28 mouse cellular contexts compared by ENCODE assay signal in genomic region chr9:65549139-65549538, GRCm38 (mm10). TPM values are rescaled to one million over a fixed set of nuclear protein-coding genes. Genes with fewer than 3 reads are reported as not detected.
DNase-seq lines count a peak whose midpoint lies in the region; ATAC-seq and TF ChIP-seq lines count a peak whose summit lies in the region.
"Had no signal": no experiment of that assay in that cellular context is flagged by ENCODE, and none has a peak within 500 bp of the region (broad histone marks: within the 10 kb centered on the region; RNA-seq: fewer than 3 reads in every experiment).

No protein-coding gene starts in this region.

- WGBS in hindbrain, postnatal 0 days = 52% methylated on average over 3 of the region's 3 CpGs
- 75% methylated on average over 3 of the region's 3 CpGs for WGBS in hindbrain, embryonic 12.5 days
- WGBS in neural tube, embryonic 11.5 days = 79% methylated on average over 3 of the region's 3 CpGs

- no peak overlapping the region for H3K4me3 ChIP-seq in hindbrain, postnatal 0 days (ENCODE audit: low read length)
- no peak overlapping the region for H3K4me3 ChIP-seq in hindbrain, embryonic 12.5 days
- no peak overlapping the region for H3K4me3 ChIP-seq in neural tube, embryonic 11.5 days (ENCODE audit: low read depth, low read length)
- no peak overlapping the region for H3K4me3 ChIP-seq in embryonic fibroblast, embryonic 13.5 days (ENCODE audit: insufficient read depth, low read length)
- H3K4me3 ChIP-seq: heart, embryonic 10.5 days; limb, embryonic 13.5 days had no signal

- no peak for TF ChIP-seq CTCF in hindbrain, postnatal 0 days (IDR thresholded peaks at IDR 0.05; ENCODE audit: low read depth)
- TF ChIP-seq CTCF in embryonic fibroblast, embryonic 13.5 days (IDR thresholded peaks at IDR 0.05; ENCODE audit: borderline replicate concordance, insufficient read depth, low read length) = no peak

- H3K27ac ChIP-seq in hindbrain, postnatal 0 days = no peak overlapping the region
- no peak overlapping the region for H3K27ac ChIP-seq in hindbrain, embryonic 12.5 days
- no peak overlapping the region for H3K27ac ChIP-seq in neural tube, embryonic 11.5 days (ENCODE audit: low read depth, low read length)
- peak overlapping the region; percentile 100 for H3K27ac ChIP-seq in embryonic fibroblast, embryonic 13.5 days (ENCODE audit: insufficient read depth, low read length)
- H3K27ac ChIP-seq: limb, embryonic 13.5 days had no signal

- ATAC-seq in hindbrain, postnatal 0 days = no peak
- ATAC-seq in hindbrain, embryonic 12.5 days (ENCODE audit: low FRiP score) = no peak
- ATAC-seq in neural tube, embryonic 11.5 days (ENCODE audit: insufficient read depth, low FRiP score, low TSS enrichment) = no peak
- ATAC-seq: forebrain, embryonic 16.5 days; hindbrain, embryonic 16.5 days; intestine, embryonic 16.5 days had no signal

- DNase-seq in adrenal gland, postnatal 14 days = peak; percentile 40
- no peak for DNase-seq in adrenal gland, postnatal 10 days
- peak; percentile 37 for DNase-seq in hindbrain, postnatal 0 days (ENCODE audit: low spot score)
- peak; percentile 9 for DNase-seq in neural tube, embryonic 11.5 days (ENCODE audit: low spot score)
- no peak for DNase-seq in neural tube, embryonic 10.5 days (ENCODE audit: extremely low spot score, low spot score)
- DNase-seq in right cerebral cortex, adult 2 months (ENCODE audit: low spot score in 2 of 2) = no peak
- DNase-seq: cerebellum, adult 8-10 months; gastrocnemius, postnatal 36 days; kidney, adult 9 months; kidney, postnatal 36 days; layer of hippocampus, postnatal 36 days; midbrain, embryonic 14.5 days; thymus, postnatal 14 days had no signal

- H3K36me3 ChIP-seq in hindbrain, postnatal 0 days (ENCODE audit: insufficient read depth, low read length) = no peaks in the 10 kb centered on the region
- H3K36me3 ChIP-seq in hindbrain, embryonic 12.5 days = no peaks in the 10 kb centered on the region
- no peaks in the 10 kb centered on the region for H3K36me3 ChIP-seq in neural tube, embryonic 11.5 days (ENCODE audit: control insufficient read depth, insufficient read depth, low read length)

- no peaks in the 10 kb centered on the region for H3K27me3 ChIP-seq in hindbrain, postnatal 0 days (ENCODE audit: insufficient read depth, low read length)
- H3K27me3 ChIP-seq in hindbrain, embryonic 12.5 days = no peaks in the 10 kb centered on the region
- no peaks in the 10 kb centered on the region for H3K27me3 ChIP-seq in neural tube, embryonic 11.5 days (ENCODE audit: control insufficient read depth, insufficient read depth, low read length)
- H3K27me3 ChIP-seq: limb, embryonic 13.5 days had no signal

- TF ChIP-seq POLR2A in embryonic fibroblast, embryonic 13.5 days (IDR thresholded peaks at IDR 0.05; ENCODE audit: low read depth, low read length) = no peak

- no peak overlapping the region for H3K9ac ChIP-seq in hindbrain, postnatal 0 days (replicated peaks; ENCODE audit: low read length)
- H3K9ac ChIP-seq in hindbrain, embryonic 12.5 days = no peak overlapping the region
- no peak overlapping the region for H3K9ac ChIP-seq in neural tube, embryonic 11.5 days (ENCODE audit: low read length)
- H3K9ac ChIP-seq: limb, embryonic 13.5 days had no signal

- peaks cover 15% of the 10 kb centered on the region for H3K4me1 ChIP-seq in hindbrain, postnatal 0 days (ENCODE audit: insufficient read depth, low read length)
- H3K4me1 ChIP-seq in hindbrain, embryonic 12.5 days = peaks cover 38% of the 10 kb centered on the region
- peaks cover 17% of the 10 kb centered on the region for H3K4me1 ChIP-seq in neural tube, embryonic 11.5 days (ENCODE audit: control insufficient read depth, insufficient read depth, low read length)
- peaks cover 27% of the 10 kb centered on the region for H3K4me1 ChIP-seq in embryonic fibroblast, embryonic 13.5 days (ENCODE audit: control insufficient read depth, insufficient read depth, low read length)

- no peak overlapping the region for H3K4me2 ChIP-seq in hindbrain, postnatal 0 days (ENCODE audit: low read depth, low read length)
- H3K4me2 ChIP-seq in hindbrain, embryonic 12.5 days (replicated peaks) = no peak overlapping the region
- H3K4me2 ChIP-seq in neural tube, embryonic 11.5 days (ENCODE audit: low read depth) = no peak overlapping the region
- H3K4me2 ChIP-seq: limb, embryonic 13.5 days had no signal

- H3K9me3 ChIP-seq in hindbrain, postnatal 0 days (ENCODE audit: low read length) = no peaks in the 10 kb centered on the region
- no peaks in the 10 kb centered on the region for H3K9me3 ChIP-seq in hindbrain, embryonic 12.5 days (replicated peaks)
- no peaks in the 10 kb centered on the region for H3K9me3 ChIP-seq in neural tube, embryonic 11.5 days (ENCODE audit: control insufficient read depth, low read length)
- H3K9me3 ChIP-seq: heart, embryonic 10.5 days; limb, embryonic 13.5 days had no signal

RNA-seq across cellular contexts. Expression of gene Ankdd1a, which starts 29.1 kb away (rescaled TPM):
- total RNA-seq in adrenal gland, postnatal 14 days (2021) = 0.41 TPM in 1 of 2 replicates, not detected in the other
- under 1 TPM in 1 of 2 experiments, not detected in 1; 0.45 TPM for total RNA-seq in adrenal gland, postnatal 10 days (2021)
- total RNA-seq in hindbrain, postnatal 0 days (2014; rRNA removed) = 3.7 and 5.9 TPM in 2 replicates
- 0.81 and 1.2 TPM in 2 replicates for polyA plus RNA-seq in hindbrain, postnatal 0 days (2015; fragmentation: Nextera tagmentation; extraction: Ambion mirVana)
- 0.22 TPM in 1 of 2 replicates, not detected in the other for polyA plus RNA-seq in hindbrain, embryonic 12.5 days (2016; fragmentation: Nextera tagmentation; extraction: Ambion mirVana)
- 0.21 TPM in 1 of 2 replicates, not detected in the other for polyA plus RNA-seq in neural tube, embryonic 11.5 days (2014; fragmentation: Nextera tagmentation; extraction: Ambion mirVana)
- polyA plus RNA-seq in embryonic fibroblast, embryonic 13.5 days (2011; ENCODE audit: insufficient read length, low read depth, missing spikeins) = not detected in 2 replicates
- total RNA-seq: gastrocnemius, postnatal 36 days; hematopoietic stem cell, adult 5-6 weeks; megakaryocyte progenitor cell, adult 5-6 weeks had no signal
- polyA plus RNA-seq: embryonic facial prominence, embryonic 14.5 days; heart, embryonic 10.5 days; heart, embryonic 16.5 days; intestine, embryonic 16.5 days; limb, embryonic 13.5 days; lung, embryonic 16.5 days; small intestine, adult 2 months had no signal

RNA-seq across cellular contexts. Expression of gene Plekho2, which starts 30.7 kb away (rescaled TPM):
- 36.1 and 48.0 TPM in 2 replicates for total RNA-seq in adrenal gland, postnatal 14 days (2021)
- total RNA-seq in adrenal gland, postnatal 10 days (2021) = 10 to 100 TPM; 32.5 to 37.8 TPM
- total RNA-seq in hindbrain, postnatal 0 days (2014; rRNA removed) = 12.7 and 17.9 TPM in 2 replicates
- polyA plus RNA-seq in hindbrain, postnatal 0 days (2015; fragmentation: Nextera tagmentation; extraction: Ambion mirVana) = 7.0 and 7.8 TPM in 2 replicates
- 12.4 and 14.1 TPM in 2 replicates for polyA plus RNA-seq in hindbrain, embryonic 12.5 days (2016; fragmentation: Nextera tagmentation; extraction: Ambion mirVana)
- polyA plus RNA-seq in neural tube, embryonic 11.5 days (2014; fragmentation: Nextera tagmentation; extraction: Ambion mirVana) = 10.5 and 13.3 TPM in 2 replicates
- polyA plus RNA-seq in embryonic fibroblast, embryonic 13.5 days (2011; ENCODE audit: insufficient read length, low read depth, missing spikeins) = 58.1 and 78.4 TPM in 2 replicates

RNA-seq across cellular contexts. Expression of gene Pif1, which starts 37.8 kb away (rescaled TPM):
- total RNA-seq in adrenal gland, postnatal 14 days (2021) = 1.7 and 2.9 TPM in 2 replicates
- 1 to 10 TPM; 2.0 to 3.3 TPM for total RNA-seq in adrenal gland, postnatal 10 days (2021)
- 3.5 and 15.2 TPM in 2 replicates for total RNA-seq in hindbrain, postnatal 0 days (2014; rRNA removed)
- polyA plus RNA-seq in hindbrain, postnatal 0 days (2015; fragmentation: Nextera tagmentation; extraction: Ambion mirVana) = 2.4 and 2.9 TPM in 2 replicates
- 13.9 and 16.5 TPM in 2 replicates for polyA plus RNA-seq in hindbrain, embryonic 12.5 days (2016; fragmentation: Nextera tagmentation; extraction: Ambion mirVana)
- polyA plus RNA-seq in neural tube, embryonic 11.5 days (2014; fragmentation: Nextera tagmentation; extraction: Ambion mirVana) = 10.2 and 11.1 TPM in 2 replicates
- polyA plus RNA-seq in embryonic fibroblast, embryonic 13.5 days (2011; ENCODE audit: insufficient read length, low read depth, missing spikeins) = 8.3 and 10.9 TPM in 2 replicates
- total RNA-seq: adrenal gland, adult 18-20 months; neutrophil, adult 5-6 weeks had no signal

Comparison
In these comparisons a context has a peak if more than half of its experiments do, and no peak if none do; other contexts are left out.
1. DNase-seq: peak in adrenal gland, postnatal 14 days (single experiment), hindbrain, postnatal 0 days (single experiment) and neural tube, embryonic 11.5 days (single experiment); none in adrenal gland, postnatal 10 days (single experiment), neural tube, embryonic 10.5 days (single experiment) and right cerebral cortex, adult 2 months (0 of 2).